Mouse (Mus musculus) cortical plate, adult 2 months (tissue): ENCODE results near the gene Fgfr2.

Source experiments
- CTCF ChIP-seq: fragments of 200-500 bp; IDR thresholded peaks from 2 replicates; pipeline ENCODE4 v1.5.1; 2011; ENCODE audit warnings: mild to moderate bottlenecking, control low read depth, low read length; ENCODE audit not compliant: insufficient read depth; ENCODE audit errors: extremely low read depth
- POLR2A ChIP-seq: fragments of 200-500 bp; IDR thresholded peaks from 2 replicates; pipeline ENCODE4 v1.6.1; 2011; ENCODE audit warnings: mild to moderate bottlenecking, low read length, control low read depth; ENCODE audit not compliant: insufficient read depth; ENCODE audit errors: extremely low read depth

- TF ChIP-seq POLR2A (no peak), CTCF (no peak)
Observed at GRCm38 (mm10) chr7:131542115-131542871, 1580.9 kb downstream of the Fgfr2 start, which contains the start of gene Hmx3.
